Mouse (Mus musculus) lung, embryonic 14.5 days (tissue): ENCODE results near the gene Zfp488. TPM values are rescaled to one million over a fixed set of nuclear protein-coding genes. Genes with fewer than 3 reads are reported as not detected.

Experiments
- ATAC-seq: fragments of 200-750 bp; cut with Nextera tagmentation; 2 replicates; pipeline ENCODE4 v1.8.0; 2017; ENCODE audit warnings: mild to moderate bottlenecking, moderate TSS enrichment, moderate library complexity; ENCODE audit not compliant: insufficient read depth
- DNase-seq: peaks from one replicate; pipeline ENCODE4 v3.0.0-alpha.2; 2015
- H3K27ac ChIP-seq: fragments of 300-500 bp; sonication (generic); 2 replicates; pipeline ENCODE4 v1.5.1; 2014; ENCODE audit warnings: low read depth, mild to moderate bottlenecking, moderate library complexity
- H3K27me3 ChIP-seq: fragments of 300-500 bp; sonication (generic); 2 replicates; pipeline ENCODE4 v1.6.1; 2014; ENCODE audit warnings: low read length, control low read depth; ENCODE audit not compliant: insufficient read depth
- H3K36me3 ChIP-seq: fragments of 300-500 bp; sonication (generic); 2 replicates; pipeline ENCODE4 v1.6.1; 2014; ENCODE audit warnings: control low read depth; ENCODE audit not compliant: insufficient read depth
- H3K4me1 ChIP-seq: fragments of 300-500 bp; sonication (generic); 2 replicates; pipeline ENCODE4 v1.6.1; 2014; ENCODE audit warnings: antibody characterized with exemption, control low read depth; ENCODE audit not compliant: insufficient read depth
- H3K4me2 ChIP-seq: fragments of 300-500 bp; sonication (generic); 2 replicates; pipeline ENCODE4 v1.6.1; 2014; ENCODE audit warnings: mild to moderate bottlenecking
- H3K4me3 ChIP-seq: fragments of 300-500 bp; sonication (generic); 2 replicates; pipeline ENCODE4 v1.5.1; 2014; ENCODE audit warnings: low read depth, low read length
- H3K9ac ChIP-seq: fragments of 300-500 bp; sonication (generic); 2 replicates; pipeline ENCODE4 v1.6.1; 2014
- H3K9me3 ChIP-seq: fragments of 300-500 bp; sonication (generic); 2 replicates; pipeline ENCODE4 v1.6.1; 2016; ENCODE audit warnings: low read depth, low read length, control low read depth
- CTCF ChIP-seq: IDR thresholded peaks from 2 replicates; pipeline ENCODE4 v1.5.1; 2016; ENCODE audit warnings: antibody characterized with exemption, low read depth
- WGBS: fragments of 180-500 bp; shearing (Covaris S2); extraction: QIAGEN DNeasy Blood & Tissue Kit; methylation state at CpG from one replicate; pipeline ENCODE4 v1.1.7; 2014; 5-methylcytosine and 5-hydroxymethylcytosine counted together
- polyA plus RNA-seq: library from polyadenylated mRNA; unstranded; fragments of >200 nt; fragmentation: Nextera tagmentation; extraction: Ambion mirVana; gene quantifications from 2 replicates; pipeline ENCODE4 v1.2.1, GENCODE M21; 2014

Zfp488 gene
- polyA plus RNA-seq, 1 experiment from 2014 or later: 0.05 TPM

- DNase-seq (peak; percentile 64), ATAC-seq (peak; percentile 14; the same call in 1 of the 2 replicates)
- no peak overlapping the region for H3K4me3 ChIP-seq
- no peak overlapping the region for H3K4me2 ChIP-seq
- H3K9me3 ChIP-seq: no peaks in the 10 kb centered on the region
- H3K27ac ChIP-seq: no peak overlapping the region
- 35% methylated on average over 7 of the region's 7 CpGs for WGBS
- no peaks in the 10 kb centered on the region for H3K4me1 ChIP-seq
- H3K27me3 ChIP-seq: no peaks in the 10 kb centered on the region
- H3K9ac ChIP-seq: no peak overlapping the region
- peak; percentile 68 for TF ChIP-seq CTCF
- no peaks in the 10 kb centered on the region for H3K36me3 ChIP-seq
Observed at GRCm38 (mm10) chr14:33972679-33973078, 5.9 kb downstream of the Zfp488 start.

- H3K9ac ChIP-seq: no peak overlapping the region
- WGBS: 55% methylated on average over 7 of the region's 7 CpGs
- TF ChIP-seq CTCF: peak; percentile 32
- no peak overlapping the region for H3K4me3 ChIP-seq
- no peaks in the 10 kb centered on the region for H3K9me3 ChIP-seq
- H3K27ac ChIP-seq: no peak overlapping the region
- no peaks in the 10 kb centered on the region for H3K4me1 ChIP-seq
- H3K27me3 ChIP-seq: no peaks in the 10 kb centered on the region
- no peak overlapping the region for H3K4me2 ChIP-seq
- H3K36me3 ChIP-seq: no peaks in the 10 kb centered on the region
- ATAC-seq (no peak), DNase-seq (peak; percentile 32)
Observed at GRCm38 (mm10) chr14:33965675-33966074, 12.9 kb downstream of the Zfp488 start.

GRCm38 (mm10) chr14:33959341-33959740 lies 19.2 kb downstream of the Zfp488 start:
- DNase-seq: peak; percentile 83
- peak; percentile 82 for TF ChIP-seq CTCF
- Histone ChIP-seq H3K9ac (no peak overlapping the region), H3K27me3 (no peaks in the 10 kb centered on the region), H3K4me1 (no peaks in the 10 kb centered on the region), H3K4me3 (no peak overlapping the region), H3K27ac (no peak overlapping the region), H3K36me3 (no peaks in the 10 kb centered on the region), H3K9me3 (no peaks in the 10 kb centered on the region), H3K4me2 (no peak overlapping the region)
- 0 out of 2 replicates have a peak, but pooled peaks have one; percentile 35 for ATAC-seq
- WGBS: 10% methylated on average over 9 of the region's 9 CpGs

GRCm38 (mm10) chr14:33958841-33959240 lies 19.7 kb downstream of the Zfp488 start:
- H3K9me3 ChIP-seq: no peaks in the 10 kb centered on the region
- no peak overlapping the region for H3K4me2 ChIP-seq
- no peak overlapping the region for H3K9ac ChIP-seq
- no peak overlapping the region for H3K27ac ChIP-seq
- H3K4me3 ChIP-seq: no peak overlapping the region
- DNase-seq: no peak
- WGBS: 22% methylated on average over 3 of the region's 3 CpGs
- no peaks in the 10 kb centered on the region for H3K4me1 ChIP-seq
- ATAC-seq: no peak
- no peaks in the 10 kb centered on the region for H3K27me3 ChIP-seq
- no peak for TF ChIP-seq CTCF
- H3K36me3 ChIP-seq: no peaks in the 10 kb centered on the region

GRCm38 (mm10) chr14:33958186-33958585 lies 20.4 kb downstream of the Zfp488 start:
- Histone ChIP-seq H3K36me3 (no peaks in the 10 kb centered on the region), H3K4me2 (no peak overlapping the region), H3K27me3 (no peaks in the 10 kb centered on the region), H3K27ac (no peak overlapping the region), H3K9me3 (no peaks in the 10 kb centered on the region), H3K4me1 (no peaks in the 10 kb centered on the region), H3K9ac (no peak overlapping the region), H3K4me3 (no peak overlapping the region)
- no peak for ATAC-seq
- WGBS: 79% methylated on average over 4 of the region's 4 CpGs
- no peak for DNase-seq
- no peak for TF ChIP-seq CTCF

GRCm38 (mm10) chr14:33956055-33956454 lies 22.5 kb downstream of the Zfp488 start:
- TF ChIP-seq CTCF: peak; percentile 32
- H3K9me3 ChIP-seq: no peaks in the 10 kb centered on the region
- H3K4me1 ChIP-seq: no peaks in the 10 kb centered on the region

GRCm38 (mm10) chr14:33953761-33954160 lies 24.8 kb downstream of the Zfp488 start, which contains the start of gene Rbp3:
TSS of gene Rbp3 (plus strand) at chr14:33954003.
- 90% methylated on average over 5 of the region's 5 CpGs for WGBS
- Histone ChIP-seq H3K4me2 (no peak within 1 kb of the TSS), H3K27ac (no peak within 1 kb of the TSS), H3K36me3 (no peaks in the 10 kb centered on the region), H3K9me3 (no peaks in the 10 kb centered on the region), H3K9ac (no peak within 1 kb of the TSS), H3K27me3 (no peaks in the 10 kb centered on the region), H3K4me1 (no peaks in the 10 kb centered on the region), H3K4me3 (no peak within 1 kb of the TSS)
- DNase-seq (no peak), ATAC-seq (no peak)
- no peak for TF ChIP-seq CTCF

More at GRCm38 (mm10) chr14:33956055-33956454, 22.5 kb downstream of the Zfp488 start:
- no peak for DNase-seq
- Histone ChIP-seq H3K27me3 (no peaks in the 10 kb centered on the region), H3K4me2 (no peak overlapping the region), H3K9ac (no peak overlapping the region), H3K36me3 (no peaks in the 10 kb centered on the region), H3K4me3 (no peak overlapping the region), H3K27ac (no peak overlapping the region)
- WGBS: 70% methylated on average over 13 of the region's 13 CpGs
- ATAC-seq: no peak
